10 mouse cellular contexts compared by ENCODE assay signal in genomic region chr2:70562981-70563671, GRCm38 (mm10). TPM values are rescaled to one million over a fixed set of nuclear protein-coding genes. Genes with fewer than 3 reads are reported as not detected.
A peak's percentile ranks its signal among the peaks of the same experiment; 100 is the strongest.
DNase-seq lines count a peak whose midpoint lies in the region; ATAC-seq and TF ChIP-seq lines count a peak whose summit lies in the region.
"Had no signal": no experiment of that assay in that cellular context is flagged by ENCODE, and none has a peak within 500 bp of the region (broad histone marks: within the 10 kb centered on the region; RNA-seq: fewer than 3 reads in every experiment).

No protein-coding gene starts in this region.

- no peak for DNase-seq in heart, postnatal 0 days (ENCODE audit: low spot score)
- no peak for DNase-seq in heart, adult 2 months
- DNase-seq in R1 (ENCODE audit: low read depth, low spot score) (peak; percentile 56), MN1 (ENCODE audit: low spot score) (no peak)
- DNase-seq in forebrain, embryonic 14.5 days (ENCODE audit: low spot score): peak; percentile 50
- DNase-seq in frontal cortex, postnatal 36 days (ENCODE audit: low spot score in 2 of 2): no peak
- no peak for DNase-seq in left cerebral cortex, postnatal 36 days (ENCODE audit: low spot score in 2 of 2)
- DNase-seq: cerebellum, postnatal 25 days had no signal

- intact Hi-C loops in heart, adult 2 months (cut with DNase I): no loop called here
- intact Hi-C loops in left cerebral cortex, postnatal 36 days (cut with DNase I): loop anchor here (5.0 kb wide), 2 partner anchors 346 to 974 kb away; no protein-coding TSS in a partner anchor

- H3K4me3 ChIP-seq in heart, postnatal 0 days (ENCODE audit: low read depth, low read length): peak overlapping the region; percentile 32
- no peak overlapping the region for H3K4me3 ChIP-seq in heart, adult 2 months
- peak overlapping the region; percentile 48 for H3K4me3 ChIP-seq in forebrain, embryonic 14.5 days (ENCODE audit: low read depth, low read length)
- peak overlapping the region; percentile 54 for H3K4me3 ChIP-seq in midbrain, embryonic 13.5 days (replicated peaks)

- H3K9ac ChIP-seq in heart, postnatal 0 days (replicated peaks; ENCODE audit: low read depth, low read length): no peak overlapping the region
- H3K9ac ChIP-seq in heart, adult 2 months (ENCODE audit: low read depth, low read length): no peak overlapping the region
- peak overlapping the region; percentile 80 for H3K9ac ChIP-seq in forebrain, embryonic 14.5 days (ENCODE audit: low read length)
- peak overlapping the region; percentile 83 for H3K9ac ChIP-seq in midbrain, embryonic 13.5 days (replicated peaks)

- no peak for TF ChIP-seq EP300 in heart, postnatal 0 days (IDR thresholded peaks at IDR 0.05; ENCODE audit: low read depth)
- TF ChIP-seq EP300 in heart, adult 2 months (IDR thresholded peaks at IDR 0.05; ENCODE audit: insufficient read depth, low read depth, low read length): no peak

- no peak overlapping the region for H3K27ac ChIP-seq in heart, postnatal 0 days (ENCODE audit: low read depth)
- H3K27ac ChIP-seq in heart, adult 2 months: no peak overlapping the region
- H3K27ac ChIP-seq in forebrain, embryonic 14.5 days (ENCODE audit: low read depth, low read length): peak overlapping the region; percentile 93
- peak overlapping the region; percentile 94 for H3K27ac ChIP-seq in midbrain, embryonic 13.5 days

- H3K4me1 ChIP-seq in heart, postnatal 0 days (ENCODE audit: control insufficient read depth, insufficient read depth): peaks cover 19% of the 10 kb centered on the region
- H3K4me1 ChIP-seq in heart, adult 2 months (ENCODE audit: control insufficient read depth, insufficient read depth, low read length): no peaks in the 10 kb centered on the region
- peaks cover 10% of the 10 kb centered on the region for H3K4me1 ChIP-seq in forebrain, embryonic 14.5 days (ENCODE audit: control insufficient read depth, insufficient read depth, low read length)
- peaks cover 76% of the 10 kb centered on the region for H3K4me1 ChIP-seq in midbrain, embryonic 13.5 days (replicated peaks)

- no peak for TF ChIP-seq CTCF in heart, postnatal 0 days (IDR thresholded peaks at IDR 0.05; ENCODE audit: low read depth)
- TF ChIP-seq CTCF in heart, adult 2 months (IDR thresholded peaks at IDR 0.05): no peak

- ATAC-seq in heart, postnatal 0 days (ENCODE audit: insufficient read depth, low read depth): no peak
- 0 out of 2 replicates have a peak, but pooled peaks have one; percentile 3 for ATAC-seq in forebrain, embryonic 14.5 days
- ATAC-seq in midbrain, embryonic 13.5 days: no peak

- no peaks in the 10 kb centered on the region for H3K79me2 ChIP-seq in heart, adult 2 months (replicated peaks; ENCODE audit: control insufficient read depth, insufficient read depth, low read length)

- WGBS in heart, postnatal 0 days: under 1% methylated on average over 31 of the region's 40 CpGs
- WGBS in heart, adult 2 months: 2% methylated on average over 39 of the region's 40 CpGs
- WGBS in forebrain, embryonic 14.5 days: 2% methylated on average over 39 of the region's 40 CpGs
- WGBS in midbrain, embryonic 13.5 days: 1% methylated on average over 40 of the region's 40 CpGs

- no peak overlapping the region for H3K4me2 ChIP-seq in heart, postnatal 0 days (ENCODE audit: low read depth, low read length)
- H3K4me2 ChIP-seq in forebrain, embryonic 14.5 days (ENCODE audit: low read length): peak overlapping the region; percentile 68
- H3K4me2 ChIP-seq in midbrain, embryonic 13.5 days (replicated peaks): peak overlapping the region; percentile 65

- H3K9me3 ChIP-seq in heart, postnatal 0 days (replicated peaks; ENCODE audit: control insufficient read depth, low read length): no peaks in the 10 kb centered on the region
- no peaks in the 10 kb centered on the region for H3K9me3 ChIP-seq in forebrain, embryonic 14.5 days (replicated peaks; ENCODE audit: control insufficient read depth, low read length)
- no peaks in the 10 kb centered on the region for H3K9me3 ChIP-seq in midbrain, embryonic 13.5 days

- no peak for TF ChIP-seq POLR2A in heart, adult 2 months (IDR thresholded peaks at IDR 0.05; ENCODE audit: insufficient read depth, low read depth, low read length)

- H3K27me3 ChIP-seq in heart, postnatal 0 days (ENCODE audit: control insufficient read depth, insufficient read depth, low read length): peaks cover 96% of the 10 kb centered on the region
- peaks cover 31% of the 10 kb centered on the region for H3K27me3 ChIP-seq in heart, adult 2 months (ENCODE audit: control insufficient read depth, insufficient read depth, low read length)
- H3K27me3 ChIP-seq in forebrain, embryonic 14.5 days (replicated peaks; ENCODE audit: control insufficient read depth, insufficient read depth, low read length): peaks cover 77% of the 10 kb centered on the region
- peaks cover 93% of the 10 kb centered on the region for H3K27me3 ChIP-seq in midbrain, embryonic 13.5 days

- no peaks in the 10 kb centered on the region for H3K36me3 ChIP-seq in heart, postnatal 0 days (replicated peaks; ENCODE audit: control insufficient read depth, insufficient read depth, low read length)
- H3K36me3 ChIP-seq in heart, adult 2 months (ENCODE audit: control insufficient read depth, insufficient read depth, low read length): no peaks in the 10 kb centered on the region
- no peaks in the 10 kb centered on the region for H3K36me3 ChIP-seq in forebrain, embryonic 14.5 days (ENCODE audit: control insufficient read depth, insufficient read depth, low read length)
- H3K36me3 ChIP-seq in midbrain, embryonic 13.5 days: no peaks in the 10 kb centered on the region

RNA-seq across cellular contexts. Expression of gene Gad1, which starts 10.3 kb away (rescaled TPM):
- not detected in 2 replicates for total RNA-seq in heart, postnatal 0 days (2014; rRNA removed; ENCODE audit: low replicate concordance)
- 0.05 and 0.11 TPM in 2 replicates for polyA plus RNA-seq in heart, postnatal 0 days (2015; fragmentation: Nextera tagmentation; extraction: Ambion mirVana)
- total RNA-seq in heart, adult 2 months (2021): under 1 TPM; 0.23 to 0.45 TPM
- polyA plus RNA-seq in heart, adult 2 months (2012; rRNA removed): 0.04 and 0.12 TPM in 2 replicates
- polyA plus RNA-seq in forebrain, embryonic 14.5 days (2014; fragmentation: Nextera tagmentation; extraction: Ambion mirVana): 46.4 and 70.4 TPM in 2 replicates
- polyA plus RNA-seq in midbrain, embryonic 13.5 days (2015; fragmentation: Nextera tagmentation; extraction: Ambion mirVana): 60.2 and 63.2 TPM in 2 replicates
- total RNA-seq in left cerebral cortex, postnatal 36 days (2021): 100 to 1,000 TPM; 361 to 392 TPM
- total RNA-seq: MEL had no signal

RNA-seq across cellular contexts. Expression of gene Erich2, which starts 54.5 kb away (rescaled TPM):
- total RNA-seq in heart, postnatal 0 days (2014; rRNA removed; ENCODE audit: low replicate concordance): not detected in 2 replicates
- polyA plus RNA-seq in heart, postnatal 0 days (2015; fragmentation: Nextera tagmentation; extraction: Ambion mirVana): 0.19 and 1.2 TPM in 2 replicates
- not detected for total RNA-seq in heart, adult 2 months (2021)
- 1.0 TPM in 1 of 2 replicates, not detected in the other for polyA plus RNA-seq in heart, adult 2 months (2012; rRNA removed)
- 1.8 and 2.8 TPM in 2 replicates for polyA plus RNA-seq in forebrain, embryonic 14.5 days (2014; fragmentation: Nextera tagmentation; extraction: Ambion mirVana)
- polyA plus RNA-seq in midbrain, embryonic 13.5 days (2015; fragmentation: Nextera tagmentation; extraction: Ambion mirVana): 1.3 and 3.2 TPM in 2 replicates
- under 1 TPM; 0.54 to 0.59 TPM for total RNA-seq in left cerebral cortex, postnatal 36 days (2021)
- total RNA-seq: MEL had no signal

Comparison
In these comparisons a context has a peak if more than half of its experiments do, and no peak if none do; other contexts are left out.
1. DNase-seq: peak in R1 (single experiment) and forebrain, embryonic 14.5 days (single experiment); none in heart, postnatal 0 days (single experiment), heart, adult 2 months (0 of 2), frontal cortex, postnatal 36 days (0 of 2), left cerebral cortex, postnatal 36 days (0 of 2) and MN1 (single experiment).
2. H3K27ac ChIP-seq: peak in forebrain, embryonic 14.5 days (single experiment) and midbrain, embryonic 13.5 days (single experiment); none in heart, postnatal 0 days (single experiment) and heart, adult 2 months (single experiment).
3. H3K9ac ChIP-seq: peak in forebrain, embryonic 14.5 days (single experiment) and midbrain, embryonic 13.5 days (single experiment); none in heart, postnatal 0 days (single experiment) and heart, adult 2 months (single experiment).
4. RNA of gene Gad1, which starts 10.3 kb away (polyA plus RNA-seq): 60.2 to 63.2 TPM in midbrain, embryonic 13.5 days and 46.4 to 70.4 TPM in forebrain, embryonic 14.5 days; 0.05 to 0.11 TPM in heart, postnatal 0 days and 0.04 to 0.12 TPM in heart, adult 2 months; every median in the first group is over 10 times any median in the second.